In the genomic region with DNA sequence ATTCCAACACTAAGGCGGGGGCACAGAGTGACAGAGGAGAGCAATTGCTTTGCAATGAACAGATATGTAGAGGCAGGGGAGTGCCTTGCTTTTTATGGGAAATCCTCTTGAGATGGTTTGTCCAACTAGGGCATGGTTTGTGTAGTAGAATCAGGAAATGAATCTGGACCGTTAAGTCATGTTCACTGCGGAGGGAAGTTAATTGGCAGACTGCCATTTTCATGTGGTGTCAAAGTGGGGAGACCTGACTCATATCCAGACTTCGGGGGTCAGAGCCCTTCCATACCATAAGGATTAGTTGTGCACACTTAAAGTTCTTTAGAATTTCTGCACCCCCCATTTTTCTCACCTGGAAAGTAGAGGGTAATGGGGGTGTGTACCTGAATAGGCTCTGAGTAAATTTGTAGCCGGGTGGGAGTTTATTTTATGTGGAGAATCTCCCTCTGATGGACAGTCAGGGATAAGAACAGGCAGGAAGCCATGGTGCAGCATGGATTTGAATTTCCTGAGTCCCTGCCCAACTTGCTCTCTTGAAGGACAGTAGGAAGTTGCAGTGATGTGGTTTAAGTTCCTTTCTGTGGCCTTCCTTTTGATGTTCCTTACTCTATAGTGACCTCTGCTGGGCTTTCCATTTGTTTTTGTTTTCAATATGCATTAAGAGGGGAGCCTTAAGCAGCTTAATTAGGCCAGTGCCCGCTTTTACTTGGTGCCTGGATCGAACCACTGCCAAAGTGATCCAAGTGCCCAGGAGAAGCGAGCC, we compare ENCODE assay signal across 8 mouse cellular contexts.
A peak's percentile ranks its signal among the peaks of the same experiment; 100 is the strongest.
DNase-seq lines count a peak whose midpoint lies in the region; ATAC-seq and TF ChIP-seq lines count a peak whose summit lies in the region.

No protein-coding gene starts in this region.

- TF ChIP-seq CTCF in Patski (IDR thresholded peaks at IDR 0.05) = peak; percentile 63
- peak; percentile 64 for TF ChIP-seq CTCF in lung, postnatal 0 days (IDR thresholded peaks at IDR 0.05)

- DNase-seq in heart, adult 18-20 months = peak; percentile 31 to 56
- DNase-seq in 3T3-L1 (ENCODE audit: low read depth, low spot score) = peak; percentile 90
- DNase-seq in Patski (ENCODE audit: low read depth, low spot score) = no peak
- DNase-seq in lung, postnatal 0 days (ENCODE audit: low spot score) = peak; percentile 82
- DNase-seq in testis, postnatal 10 days (ENCODE audit: low spot score) = no peak

- no peak overlapping the region for H3K4me3 ChIP-seq in heart, embryonic 11.5 days (ENCODE audit: low read depth, low read length)
- H3K4me3 ChIP-seq in heart, embryonic 16.5 days (ENCODE audit: low read length) = no peak overlapping the region
- H3K4me3 ChIP-seq in lung, postnatal 0 days (ENCODE audit: low read depth, low read length) = no peak overlapping the region

- H3K27ac ChIP-seq in heart, embryonic 11.5 days (ENCODE audit: low read depth, low read length) = no peak overlapping the region
- no peak overlapping the region for H3K27ac ChIP-seq in heart, embryonic 16.5 days (ENCODE audit: low read length)
- no peak overlapping the region for H3K27ac ChIP-seq in lung, postnatal 0 days (ENCODE audit: low read length)

- no peaks in the 10 kb centered on the region for H3K4me1 ChIP-seq in heart, embryonic 11.5 days (ENCODE audit: control insufficient read depth, insufficient read depth, low read length)
- no peaks in the 10 kb centered on the region for H3K4me1 ChIP-seq in heart, embryonic 16.5 days (ENCODE audit: control insufficient read depth, insufficient read depth, low read length)
- H3K4me1 ChIP-seq in lung, postnatal 0 days (ENCODE audit: insufficient read depth, low read depth, low read length) = no peaks in the 10 kb centered on the region

- POLR2A ChIA-PET in Patski (lab: Charles Lee) = no interaction called here

- in situ Hi-C loops in Patski (cut with MboI; ENCODE audit: low pct_unique_long_range_greater_than_20kb) = loop anchor here (5.0 kb wide), 1 partner anchor 174 kb away; no protein-coding TSS in a partner anchor

- CTCF ChIA-PET in Patski (lab: Charles Lee) = interaction anchor here (1.9 to 5.6 kb wide), 2 partner anchors 65 to 172 kb away, joined by 7 to 86 read pairs; no protein-coding TSS in a partner anchor

- H3K9me3 ChIP-seq in heart, embryonic 11.5 days (replicated peaks; ENCODE audit: control insufficient read depth, low read length) = no peaks in the 10 kb centered on the region
- H3K9me3 ChIP-seq in heart, embryonic 16.5 days (replicated peaks; ENCODE audit: control insufficient read depth, low read length) = no peaks in the 10 kb centered on the region
- H3K9me3 ChIP-seq in lung, postnatal 0 days (ENCODE audit: low read length) = no peaks in the 10 kb centered on the region

- H3K36me3 ChIP-seq in heart, embryonic 11.5 days (ENCODE audit: control insufficient read depth, insufficient read depth, low read length) = no peaks in the 10 kb centered on the region
- H3K36me3 ChIP-seq in heart, embryonic 16.5 days (ENCODE audit: control insufficient read depth, insufficient read depth) = 0 out of 2 replicates have a peak, but pooled peaks cover 3% of the 10 kb centered on the region
- no peaks in the 10 kb centered on the region for H3K36me3 ChIP-seq in lung, postnatal 0 days (ENCODE audit: insufficient read depth, low read length)

- 56% methylated on average over 8 of the region's 8 CpGs for WGBS in heart, embryonic 11.5 days (ENCODE audit: insufficient replicate concordance)
- WGBS in heart, embryonic 16.5 days = 46% methylated on average over 8 of the region's 8 CpGs
- 41% methylated on average over 8 of the region's 8 CpGs for WGBS in lung, postnatal 0 days

- H3K4me2 ChIP-seq in heart, embryonic 11.5 days = no peak overlapping the region
- H3K4me2 ChIP-seq in heart, embryonic 16.5 days (ENCODE audit: low read depth, low read length) = no peak overlapping the region
- no peak overlapping the region for H3K4me2 ChIP-seq in lung, postnatal 0 days (replicated peaks; ENCODE audit: low read depth, low read length)

- H3K27me3 ChIP-seq in heart, embryonic 11.5 days (ENCODE audit: control insufficient read depth, insufficient read depth, low read length) = no peaks in the 10 kb centered on the region
- no peaks in the 10 kb centered on the region for H3K27me3 ChIP-seq in Patski
- H3K27me3 ChIP-seq in heart, embryonic 16.5 days (ENCODE audit: control insufficient read depth, insufficient read depth, low read length) = no peaks in the 10 kb centered on the region
- no peaks in the 10 kb centered on the region for H3K27me3 ChIP-seq in lung, postnatal 0 days (replicated peaks; ENCODE audit: insufficient read depth, low read length)

- no peak for TF ChIP-seq EP300 in lung, postnatal 0 days (IDR thresholded peaks at IDR 0.05)

- ATAC-seq in heart, embryonic 11.5 days (replicated peaks; ENCODE audit: insufficient number of reproducible peaks, low FRiP score, low TSS enrichment) = no peak
- ATAC-seq in Patski = no peak
- peak; percentile 35; the same call in 1 of the 2 replicates for ATAC-seq in heart, embryonic 16.5 days (replicated peaks; ENCODE audit: extremely low read depth, insufficient read depth, low FRiP score)
- peak; percentile 29; the same call in 1 of the 2 replicates for ATAC-seq in lung, postnatal 0 days
- ATAC-seq in inflammation-experienced regulatory T-cells, adult 6 months = no peak

- no peak overlapping the region for H3K9ac ChIP-seq in heart, embryonic 11.5 days (ENCODE audit: low read depth, low read length)
- no peak overlapping the region for H3K9ac ChIP-seq in heart, embryonic 16.5 days (ENCODE audit: low read length)
- no peak overlapping the region for H3K9ac ChIP-seq in lung, postnatal 0 days (replicated peaks; ENCODE audit: low read depth)

Comparison
In these comparisons a context has a peak if more than half of its experiments do, and no peak if none do; other contexts are left out.
1. ATAC-seq: peak in heart, embryonic 16.5 days (single experiment) and lung, postnatal 0 days (single experiment); none in heart, embryonic 11.5 days (single experiment), Patski (single experiment) and inflammation-experienced regulatory T-cells, adult 6 months (single experiment).
2. DNase-seq: peak in heart, adult 18-20 months (2 of 2), 3T3-L1 (single experiment) and lung, postnatal 0 days (single experiment); none in Patski (single experiment) and testis, postnatal 10 days (single experiment).